Mouse (Mus musculus) bone marrow macrophage, adult 2 months (primary cell): ENCODE data around the gene Gas2.

Source experiments
- CTCF ChIP-seq: IDR thresholded peaks from 2 replicates; pipeline ENCODE4 v1.5.1; 2012; ENCODE audit warnings: low read depth, mild to moderate bottlenecking, low read length, moderate library complexity
- POLR2A ChIP-seq: IDR thresholded peaks from 2 replicates; pipeline ENCODE4 v1.6.1; 2012; ENCODE audit warnings: mild to moderate bottlenecking, low read depth, low read length, borderline replicate concordance

GRCm38 (mm10) chr7:51937337-51937736 lies 75.5 kb downstream of the Gas2 start:
- TF ChIP-seq CTCF (no peak), POLR2A (no peak)
